Comparison of ENCODE assay signal across 12 mouse cellular contexts in genomic region chr17:72043667-72044390, GRCm38 (mm10).
DNase-seq lines count a peak whose midpoint lies in the region; ATAC-seq and TF ChIP-seq lines count a peak whose summit lies in the region.
"Had no signal": no experiment of that assay in that cellular context is flagged by ENCODE, and none has a peak within 500 bp of the region (broad histone marks: within the 10 kb centered on the region; RNA-seq: fewer than 3 reads in every experiment).

No protein-coding gene starts in this region.

- DNase-seq in heart, postnatal 0 days (ENCODE audit: low spot score), result no peak
- DNase-seq in heart, adult 8-10 months (ENCODE audit: low spot score), result no peak
- no peak for DNase-seq in neural tube, embryonic 10.5 days (ENCODE audit: extremely low spot score, low spot score)
- peak; percentile 50 for DNase-seq in forebrain, postnatal 0 days
- peak; percentile 35 for DNase-seq in midbrain, postnatal 0 days (ENCODE audit: low spot score)
- DNase-seq in lung, adult 2 months, result no peak

- no peak overlapping the region for H3K9ac ChIP-seq in heart, postnatal 0 days (replicated peaks; ENCODE audit: low read depth, low read length)
- H3K9ac ChIP-seq in neural tube, embryonic 15.5 days (replicated peaks), result no peak overlapping the region
- H3K9ac ChIP-seq in forebrain, postnatal 0 days, result no peak overlapping the region
- H3K9ac ChIP-seq in midbrain, postnatal 0 days (replicated peaks; ENCODE audit: low read length, poor library complexity, severe bottlenecking), result no peak overlapping the region
- H3K9ac ChIP-seq: lung, embryonic 14.5 days; neural tube, embryonic 13.5 days had no signal

- no peaks in the 10 kb centered on the region for H3K36me3 ChIP-seq in heart, postnatal 0 days (replicated peaks; ENCODE audit: control insufficient read depth, insufficient read depth, low read length)
- no peaks in the 10 kb centered on the region for H3K36me3 ChIP-seq in neural tube, embryonic 15.5 days
- no peaks in the 10 kb centered on the region for H3K36me3 ChIP-seq in forebrain, postnatal 0 days (ENCODE audit: insufficient read depth)
- no peaks in the 10 kb centered on the region for H3K36me3 ChIP-seq in midbrain, postnatal 0 days (ENCODE audit: insufficient read depth, low read length)
- H3K36me3 ChIP-seq: neural tube, embryonic 13.5 days had no signal

- WGBS in heart, postnatal 0 days, result 80% methylated on average over 11 of the region's 11 CpGs
- 46% methylated on average over 11 of the region's 11 CpGs for WGBS in neural tube, embryonic 15.5 days
- WGBS in forebrain, postnatal 0 days, result 16% methylated on average over 11 of the region's 11 CpGs
- WGBS in midbrain, postnatal 0 days, result 37% methylated on average over 11 of the region's 11 CpGs
- 82% methylated on average over 11 of the region's 11 CpGs for WGBS in lung, adult 2 months

- no peaks in the 10 kb centered on the region for H3K27me3 ChIP-seq in heart, postnatal 0 days (ENCODE audit: control insufficient read depth, insufficient read depth, low read length)
- no peaks in the 10 kb centered on the region for H3K27me3 ChIP-seq in neural tube, embryonic 15.5 days (replicated peaks)
- no peaks in the 10 kb centered on the region for H3K27me3 ChIP-seq in forebrain, postnatal 0 days (ENCODE audit: insufficient read depth, low read length)
- H3K27me3 ChIP-seq in midbrain, postnatal 0 days (ENCODE audit: insufficient read depth, low read length), result no peaks in the 10 kb centered on the region
- H3K27me3 ChIP-seq: CH12.LX; neural tube, embryonic 13.5 days; Patski had no signal

- ATAC-seq in heart, postnatal 0 days (ENCODE audit: insufficient read depth, low read depth), result no peak
- no peak for ATAC-seq in neural tube, embryonic 15.5 days (ENCODE audit: low FRiP score)
- ATAC-seq in forebrain, postnatal 0 days, result peak; percentile 36
- ATAC-seq in midbrain, postnatal 0 days (ENCODE audit: low FRiP score), result no peak
- no peak for ATAC-seq in granulocyte monocyte progenitor cell, adult 5-6 weeks (replicated peaks; ENCODE audit: poor library complexity, severe bottlenecking)

- H3K9me3 ChIP-seq in heart, postnatal 0 days (replicated peaks; ENCODE audit: control insufficient read depth, low read length), result no peaks in the 10 kb centered on the region
- H3K9me3 ChIP-seq in neural tube, embryonic 15.5 days (replicated peaks), result no peaks in the 10 kb centered on the region
- H3K9me3 ChIP-seq in forebrain, postnatal 0 days (ENCODE audit: low read length), result no peaks in the 10 kb centered on the region
- H3K9me3 ChIP-seq in midbrain, postnatal 0 days (ENCODE audit: low read length), result no peaks in the 10 kb centered on the region
- H3K9me3 ChIP-seq: neural tube, embryonic 13.5 days had no signal

- peak overlapping the region; percentile 67; the same call in 1 of the 2 replicates for H3K27ac ChIP-seq in heart, postnatal 0 days (ENCODE audit: low read depth)
- H3K27ac ChIP-seq in neural tube, embryonic 15.5 days (replicated peaks), result peak overlapping the region; percentile 63; the same call in 1 of the 2 replicates
- H3K27ac ChIP-seq in forebrain, postnatal 0 days (ENCODE audit: low read depth, low read length), result peak overlapping the region; percentile 59; the same call in 1 of the 2 replicates
- no peak overlapping the region for H3K27ac ChIP-seq in midbrain, postnatal 0 days (ENCODE audit: low read depth, low read length)

- H3K4me1 ChIP-seq in heart, postnatal 0 days (ENCODE audit: control insufficient read depth, insufficient read depth), result 0 out of 2 replicates have a peak, but pooled peaks cover 8% of the 10 kb centered on the region
- H3K4me1 ChIP-seq in neural tube, embryonic 15.5 days, result peaks cover 21% of the 10 kb centered on the region
- peaks cover 12% of the 10 kb centered on the region for H3K4me1 ChIP-seq in forebrain, postnatal 0 days (ENCODE audit: insufficient read depth)
- no peaks in the 10 kb centered on the region for H3K4me1 ChIP-seq in midbrain, postnatal 0 days (ENCODE audit: insufficient read depth, low read length)
- H3K4me1 ChIP-seq in lung, adult 2 months (ENCODE audit: control insufficient read depth, insufficient read depth, low read length), result no peaks in the 10 kb centered on the region

- no peak for TF ChIP-seq POLR2A in lung, adult 2 months (IDR thresholded peaks at IDR 0.05; ENCODE audit: borderline replicate concordance, extremely low read depth, low read depth, low read length)

- TF ChIP-seq CTCF in heart, postnatal 0 days (IDR thresholded peaks at IDR 0.05; ENCODE audit: low read depth), result no peak
- no peak for TF ChIP-seq CTCF in forebrain, postnatal 0 days (IDR thresholded peaks at IDR 0.05; ENCODE audit: low read depth)
- TF ChIP-seq CTCF in midbrain, postnatal 0 days (IDR thresholded peaks at IDR 0.05), result no peak
- no peak for TF ChIP-seq CTCF in lung, adult 2 months (IDR thresholded peaks at IDR 0.05; ENCODE audit: insufficient read depth, low read length)

- no peak overlapping the region for H3K4me2 ChIP-seq in heart, postnatal 0 days (ENCODE audit: low read depth, low read length)
- H3K4me2 ChIP-seq in neural tube, embryonic 15.5 days, result no peak overlapping the region
- peak overlapping the region; percentile 37 for H3K4me2 ChIP-seq in forebrain, postnatal 0 days (ENCODE audit: low read depth)
- H3K4me2 ChIP-seq in midbrain, postnatal 0 days (ENCODE audit: low read depth, low read length, poor library complexity, severe bottlenecking), result no peak overlapping the region
- H3K4me2 ChIP-seq: lung, embryonic 14.5 days; neural tube, embryonic 13.5 days had no signal

- H3K4me3 ChIP-seq in heart, postnatal 0 days (ENCODE audit: low read depth, low read length), result no peak overlapping the region
- no peak overlapping the region for H3K4me3 ChIP-seq in neural tube, embryonic 15.5 days (replicated peaks)
- no peak overlapping the region for H3K4me3 ChIP-seq in forebrain, postnatal 0 days (ENCODE audit: low read depth, low read length)
- no peak overlapping the region for H3K4me3 ChIP-seq in midbrain, postnatal 0 days (ENCODE audit: low read depth, low read length)
- no peak overlapping the region for H3K4me3 ChIP-seq in lung, adult 2 months (replicated peaks; ENCODE audit: extremely low read depth, low read depth, low read length)
- H3K4me3 ChIP-seq: neural tube, embryonic 13.5 days had no signal

- no peak for TF ChIP-seq EP300 in heart, postnatal 0 days (IDR thresholded peaks at IDR 0.05; ENCODE audit: low read depth)

Comparison
In these comparisons a context has a peak if more than half of its experiments do, and no peak if none do; other contexts are left out.
1. DNase-seq: peak in forebrain, postnatal 0 days (single experiment) and midbrain, postnatal 0 days (single experiment); none in heart, postnatal 0 days (single experiment), heart, adult 8-10 months (single experiment), neural tube, embryonic 10.5 days (single experiment) and lung, adult 2 months (single experiment).